Mouse (Mus musculus) myocyte (in vitro differentiated cells): ENCODE measurements around the gene Myl12a. TPM values are rescaled to one million over a fixed set of nuclear protein-coding genes. Genes with fewer than 3 reads are reported as not detected.
A peak's percentile ranks its signal among the peaks of the same experiment; 100 is the strongest.

Experiments used
- H3K27me3 ChIP-seq: one replicate; pipeline ENCODE4 v1.6.1; 2011; ENCODE audit not compliant: control insufficient read depth, insufficient read depth, insufficient read length
- H3K36me3 ChIP-seq: one replicate; pipeline ENCODE4 v1.6.1; 2011; ENCODE audit not compliant: control insufficient read depth, insufficient read depth
- H3K4me2 ChIP-seq: one replicate; pipeline ENCODE4 v1.6.1; 2011; ENCODE audit warnings: low read depth, control low read depth
- H3K4me3 ChIP-seq: one replicate; pipeline ENCODE4 v1.5.1; 2011; ENCODE audit warnings: mild to moderate bottlenecking, control low read depth, moderate library complexity
- H3K79me2 ChIP-seq: one replicate; pipeline ENCODE4 v1.6.1; 2011; ENCODE audit not compliant: control insufficient read depth, insufficient read depth
- H3ac ChIP-seq: one replicate; pipeline ENCODE4 v1.6.1; 2011; ENCODE audit not compliant: control insufficient read depth, insufficient read length
- CEBPB ChIP-seq: IDR thresholded peaks from 2 replicates; pipeline ENCODE4 v1.6.1; 2011; ENCODE audit warnings: mild to moderate bottlenecking, moderate library complexity; ENCODE audit not compliant: poor library complexity, insufficient read depth, severe bottlenecking
- E2F4 ChIP-seq: IDR thresholded peaks from one replicate; pipeline ENCODE4 v1.6.1; 2011; ENCODE audit warnings: mild to moderate bottlenecking, control low read depth, moderate library complexity; ENCODE audit not compliant: insufficient read depth
- MAX ChIP-seq: IDR thresholded peaks from one replicate; pipeline ENCODE4 v1.6.1; 2011; ENCODE audit warnings: low read depth, mild to moderate bottlenecking, control low read depth
- MYOD1 ChIP-seq, 3 experiments: IDR thresholded peaks; one replicate each; pipeline ENCODE4 v1.6.1; 2011; ENCODE audit warnings: control low read depth in 2 of 3, low read depth in 2 of 3, mild to moderate bottlenecking in 2 of 3, moderate library complexity in 1 of 3; ENCODE audit not compliant: insufficient read length in 2 of 3, control insufficient read depth in 1 of 3
- MYOG ChIP-seq, 3 experiments: IDR thresholded peaks; one replicate each; pipeline ENCODE4 v1.6.1; 2011; ENCODE audit warnings: control low read depth in 2 of 3, low read depth in 2 of 3, mild to moderate bottlenecking in 2 of 3; ENCODE audit not compliant: insufficient read length in 2 of 3, control insufficient read depth in 1 of 3, insufficient read depth in 1 of 3
- POLR2A ChIP-seq: IDR thresholded peaks from one replicate; pipeline ENCODE4 v1.6.1; 2011; ENCODE audit warnings: low read depth, mild to moderate bottlenecking, control low read depth, moderate library complexity; ENCODE audit not compliant: insufficient read length
- POLR2AphosphoS2 ChIP-seq: IDR thresholded peaks from one replicate; pipeline ENCODE4 v1.6.1; 2011; ENCODE audit warnings: low read depth, control low read depth; ENCODE audit not compliant: insufficient read length
- REST ChIP-seq: IDR thresholded peaks from one replicate; pipeline ENCODE4 v1.6.1; 2011; ENCODE audit warnings: mild to moderate bottlenecking, control low read depth, moderate library complexity; ENCODE audit not compliant: insufficient read depth, insufficient read length
- SRF ChIP-seq: IDR thresholded peaks from one replicate; pipeline ENCODE4 v1.6.1; 2011; ENCODE audit warnings: low read depth; ENCODE audit not compliant: control insufficient read depth, insufficient read length
- TCF12 ChIP-seq: IDR thresholded peaks from one replicate; pipeline ENCODE4 v1.6.1; 2011; ENCODE audit warnings: mild to moderate bottlenecking, control low read depth; ENCODE audit not compliant: poor library complexity, insufficient read depth, severe bottlenecking
- TCF3 ChIP-seq: IDR thresholded peaks from one replicate; pipeline ENCODE4 v1.6.1; 2011; ENCODE audit warnings: low read depth, control low read depth; ENCODE audit not compliant: insufficient read length
- USF1 ChIP-seq: IDR thresholded peaks from one replicate; pipeline ENCODE4 v1.6.1; 2011; ENCODE audit warnings: low read depth, mild to moderate bottlenecking, control low read depth, moderate library complexity
- polyA plus RNA-seq: library from polyadenylated mRNA; unstranded; fragments of >200 nt; fragmentation: generic; extraction: Trizol; gene quantifications from one replicate; pipeline ENCODE4 v1.2.1, GENCODE M21; 2012; ENCODE audit warnings: missing spikeins

Gene Myl12a
- polyA plus RNA-seq, 1 experiment: 880 TPM

GRCm38 (mm10) chr17:71006976-71007375 is 4.3 kb upstream of the Myl12a start:
- Histone ChIP-seq H3ac (no peak overlapping the region), H3K4me2 (no peak overlapping the region), H3K36me3 (no peaks in the 10 kb centered on the region), H3K27me3 (no peaks in the 10 kb centered on the region), H3K4me3 (no peak overlapping the region), H3K79me2 (no peaks in the 10 kb centered on the region)
- TF ChIP-seq TCF3 (no peak), SRF (no peak), MYOD1 (IDR thresholded peaks at IDR 0.05; ENCODE audit: control insufficient read depth in 1 of 3, insufficient read length in 2 of 3, low read depth in 2 of 3) (no peak), CEBPB (no peak), MYOG (IDR thresholded peaks at IDR 0.05; ENCODE audit: control insufficient read depth in 1 of 3, insufficient read depth in 1 of 3, insufficient read length in 2 of 3, low read depth in 2 of 3) (no peak), USF1 (no peak), MAX (no peak), REST (no peak), TCF12 (no peak), E2F4 (no peak), POLR2AphosphoS2 (no peak), POLR2A (no peak)

GRCm38 (mm10) chr17:71004186-71004960 is 1.7 kb upstream of the Myl12a start:
- Histone ChIP-seq H3ac (no peak overlapping the region), H3K79me2 (peaks cover 25% of the 10 kb centered on the region), H3K4me2 (no peak overlapping the region), H3K4me3 (no peak overlapping the region), H3K27me3 (no peaks in the 10 kb centered on the region), H3K36me3 (peaks cover 5% of the 10 kb centered on the region)
- TF ChIP-seq CEBPB: no peak
- TF ChIP-seq MAX: no peak
- no peak for TF ChIP-seq TCF12
- TF ChIP-seq MYOD1 (IDR thresholded peaks at IDR 0.05; ENCODE audit: control insufficient read depth in 1 of 3, insufficient read length in 2 of 3, low read depth in 2 of 3): no peak
- TF ChIP-seq REST: no peak
- TF ChIP-seq MYOG (IDR thresholded peaks at IDR 0.05; ENCODE audit: control insufficient read depth in 1 of 3, insufficient read depth in 1 of 3, insufficient read length in 2 of 3, low read depth in 2 of 3): no peak
- no peak for TF ChIP-seq E2F4
- TF ChIP-seq POLR2A: no peak
- TF ChIP-seq USF1: no peak
- no peak for TF ChIP-seq POLR2AphosphoS2
- no peak for TF ChIP-seq TCF3
- TF ChIP-seq SRF: no peak

GRCm38 (mm10) chr17:71003721-71004120 is 1.0 kb upstream of the Myl12a start:
- no peak overlapping the region for H3ac ChIP-seq
- H3K4me3 ChIP-seq: no peak overlapping the region
- H3K36me3 ChIP-seq: peaks cover 5% of the 10 kb centered on the region
- H3K4me2 ChIP-seq: peak overlapping the region; percentile 64
- peaks cover 31% of the 10 kb centered on the region for H3K79me2 ChIP-seq
- no peak for TF ChIP-seq MYOD1 (IDR thresholded peaks at IDR 0.05; ENCODE audit: control insufficient read depth in 1 of 3, insufficient read length in 2 of 3, low read depth in 2 of 3)
- no peak for TF ChIP-seq MYOG (IDR thresholded peaks at IDR 0.05; ENCODE audit: control insufficient read depth in 1 of 3, insufficient read depth in 1 of 3, insufficient read length in 2 of 3, low read depth in 2 of 3)
- TF ChIP-seq USF1: no peak
- TF ChIP-seq SRF: no peak
- TF ChIP-seq REST: no peak
- TF ChIP-seq CEBPB: no peak
- TF ChIP-seq MAX: no peak
- TF ChIP-seq TCF3: no peak
- H3K27me3 ChIP-seq: no peaks in the 10 kb centered on the region

GRCm38 (mm10) chr17:71003112-71003511 is 434 bp upstream of the Myl12a start:
- peak overlapping the region; percentile 85 for H3K4me3 ChIP-seq

More at GRCm38 (mm10) chr17:71003112-71003511, 434 bp upstream of the Myl12a start:
- Histone ChIP-seq H3ac (no peak overlapping the region), H3K36me3 (peaks cover 5% of the 10 kb centered on the region), H3K4me2 (peak overlapping the region; percentile 64), H3K79me2 (peaks cover 38% of the 10 kb centered on the region), H3K27me3 (no peaks in the 10 kb centered on the region)
- TF ChIP-seq POLR2A (peak; percentile 37), MYOG (IDR thresholded peaks at IDR 0.05; ENCODE audit: control insufficient read depth in 1 of 3, insufficient read depth in 1 of 3, insufficient read length in 2 of 3, low read depth in 2 of 3) (no peak)
